Mouse (Mus musculus): ENCODE results near the gene Eva1b. TPM values are rescaled to one million over a fixed set of nuclear protein-coding genes. Genes with fewer than 3 reads are reported as not detected.

Gene Eva1b
- polyA plus RNA-seq, 1 experiment from 2014 or later = 26.8 TPM

GRCm38 (mm10) chr4:126187096-126187495 is 39.6 kb downstream of the Eva1b start:
- Histone ChIP-seq H3K4me1 (no peaks in the 10 kb centered on the region), H3K4me2 (replicated peaks) (no peak overlapping the region), H3K4me3 (no peak overlapping the region), H3K9me3 (no peaks in the 10 kb centered on the region), H3K27ac (replicated peaks) (no peak overlapping the region), H3K36me3 (peaks cover 36% of the 10 kb centered on the region), H3K9ac (replicated peaks) (no peak overlapping the region), H3K27me3 (no peaks in the 10 kb centered on the region)
- over 99% methylated on average over 3 of the region's 3 CpGs for WGBS
- no peak for ATAC-seq (ENCODE audit: low FRiP score, low read depth)

GRCm38 (mm10) chr4:126190636-126191035 is 43.1 kb downstream of the Eva1b start:
- 95% methylated on average over 2 of the region's 2 CpGs for whole genome bisulfite sequencing
- peaks cover 33% of the 10 kb centered on the region for H3K36me3 ChIP-seq

GRCm38 (mm10) chr4:126194216-126194615 is 46.7 kb downstream of the Eva1b start:
- no peak overlapping the region for H3K4me3 ChIP-seq
- no peak overlapping the region for H3K4me2 ChIP-seq (replicated peaks)
- H3K9ac ChIP-seq (replicated peaks) = no peak overlapping the region
- H3K36me3 ChIP-seq = peaks cover 30% of the 10 kb centered on the region
- no peak overlapping the region for H3K27ac ChIP-seq (replicated peaks)
- peaks cover 2% of the 10 kb centered on the region; the same call in 1 of the 2 replicates for H3K4me1 ChIP-seq
- no peak for ATAC-seq (ENCODE audit: low FRiP score, low read depth)
- H3K27me3 ChIP-seq = no peaks in the 10 kb centered on the region
- H3K9me3 ChIP-seq = no peaks in the 10 kb centered on the region

More at GRCm38 (mm10) chr4:126190636-126191035, 43.1 kb downstream of the Eva1b start:
- Histone ChIP-seq H3K4me1 (no peaks in the 10 kb centered on the region), H3K4me2 (replicated peaks) (no peak overlapping the region), H3K27ac (replicated peaks) (no peak overlapping the region), H3K9ac (replicated peaks) (no peak overlapping the region), H3K4me3 (no peak overlapping the region), H3K9me3 (no peaks in the 10 kb centered on the region), H3K27me3 (no peaks in the 10 kb centered on the region)
- no peak for ATAC-seq (ENCODE audit: low FRiP score, low read depth)

- Histone ChIP-seq H3K36me3 (peaks cover 30% of the 10 kb centered on the region), H3K4me3 (no peak overlapping the region), H3K4me1 (peaks cover 4% of the 10 kb centered on the region), H3K9ac (replicated peaks) (no peak overlapping the region), H3K9me3 (no peaks in the 10 kb centered on the region), H3K4me2 (replicated peaks) (no peak overlapping the region), H3K27ac (replicated peaks) (no peak overlapping the region), H3K27me3 (no peaks in the 10 kb centered on the region)
- WGBS = 98% methylated on average over 4 of the region's 4 CpGs
- no peak for ATAC-seq (ENCODE audit: low FRiP score, low read depth)
Measured at GRCm38 (mm10) chr4:126194916-126195315, 47.4 kb downstream of the Eva1b start.

GRCm38 (mm10) chr4:126197485-126197884 is 49.9 kb downstream of the Eva1b start:
- Histone ChIP-seq H3K4me3 (no peak overlapping the region), H3K4me2 (replicated peaks) (no peak overlapping the region), H3K27ac (replicated peaks) (no peak overlapping the region), H3K9me3 (no peaks in the 10 kb centered on the region), H3K9ac (replicated peaks) (no peak overlapping the region), H3K4me1 (peaks cover 18% of the 10 kb centered on the region), H3K27me3 (no peaks in the 10 kb centered on the region), H3K36me3 (peaks cover 13% of the 10 kb centered on the region)
- no peak for ATAC-seq (ENCODE audit: low FRiP score, low read depth)
- WGBS = 94% methylated on average over 3 of the region's 3 CpGs

Other genes with a start within 250 kb of the Eva1b start
- gene Csf3r, start 123.2 kb upstream of the Eva1b start, polyA plus RNA-seq (2016; fragmentation: Nextera tagmentation; extraction: Ambion mirVana) = 0.21 and 0.50 TPM in 2 replicates
- gene Mrps15, start 100.8 kb upstream of the Eva1b start, polyA plus RNA-seq (2016; fragmentation: Nextera tagmentation; extraction: Ambion mirVana) = 129 and 136 TPM in 2 replicates
- gene Oscp1, start 89.2 kb upstream of the Eva1b start, polyA plus RNA-seq (2016; fragmentation: Nextera tagmentation; extraction: Ambion mirVana) = 31.6 and 31.8 TPM in 2 replicates
- gene Lsm10, start 51.1 kb upstream of the Eva1b start, polyA plus RNA-seq (2016; fragmentation: Nextera tagmentation; extraction: Ambion mirVana) = 42.1 and 42.9 TPM in 2 replicates
- 48.8 and 49.0 TPM in 2 replicates for gene Stk40, start 43.8 kb upstream of the Eva1b start, polyA plus RNA-seq (2016; fragmentation: Nextera tagmentation; extraction: Ambion mirVana)
- gene Sh3d21, start 15.7 kb downstream of the Eva1b start, polyA plus RNA-seq (2016; fragmentation: Nextera tagmentation; extraction: Ambion mirVana) = 1.6 and 1.7 TPM in 2 replicates
- 265 and 274 TPM in 2 replicates for gene Thrap3, start 55.0 kb downstream of the Eva1b start, polyA plus RNA-seq (2016; fragmentation: Nextera tagmentation; extraction: Ambion mirVana)
- 135 and 142 TPM in 2 replicates for gene Map7d1, start 108.6 kb downstream of the Eva1b start, polyA plus RNA-seq (2016; fragmentation: Nextera tagmentation; extraction: Ambion mirVana)
- gene Trappc3, start 114.6 kb downstream of the Eva1b start, polyA plus RNA-seq (2016; fragmentation: Nextera tagmentation; extraction: Ambion mirVana) = 103 and 108 TPM in 2 replicates
- 21.7 and 41.3 TPM in 2 replicates for gene Col8a2, start 139.0 kb downstream of the Eva1b start, polyA plus RNA-seq (2016; fragmentation: Nextera tagmentation; extraction: Ambion mirVana)
- 67.2 and 70.5 TPM in 2 replicates for gene Adprhl2, start 174.0 kb downstream of the Eva1b start, polyA plus RNA-seq (2016; fragmentation: Nextera tagmentation; extraction: Ambion mirVana)
- gene Tekt2, start 177.9 kb downstream of the Eva1b start, polyA plus RNA-seq (2016; fragmentation: Nextera tagmentation; extraction: Ambion mirVana) = 4.8 and 5.3 TPM in 2 replicates

All from midbrain, embryonic 12.5 days (tissue).